Mouse (Mus musculus): ENCODE results near the gene Sec61b. TPM values are rescaled to one million over a fixed set of nuclear protein-coding genes. Genes with fewer than 3 reads are reported as not detected.

Gene Sec61b
- polyA plus RNA-seq (2015; fragmentation: Nextera tagmentation; extraction: Ambion mirVana): 272 and 296 TPM in 2 replicates

- no peaks in the 10 kb centered on the region for H3K9me3 ChIP-seq (replicated peaks)
- H3K4me3 ChIP-seq (replicated peaks): peak within 1 kb of the TSS; percentile 93
- peak within 1 kb of the TSS; percentile 99 for H3K9ac ChIP-seq (replicated peaks)
- under 1% methylated on average over 55 of the region's 58 CpGs for WGBS
- H3K4me2 ChIP-seq: peak within 1 kb of the TSS; percentile 83
- no peaks in the 10 kb centered on the region for H3K27me3 ChIP-seq (replicated peaks)
- peaks cover 25% of the 10 kb centered on the region for H3K4me1 ChIP-seq
- H3K36me3 ChIP-seq: peaks cover 57% of the 10 kb centered on the region
- peak; percentile 98 for ATAC-seq (ENCODE audit: low FRiP score)
- peak within 1 kb of the TSS; percentile 99 for H3K27ac ChIP-seq (replicated peaks)
These were observed at the start of gene Sec61b, which contains the start of gene Alg2 for GRCm38 (mm10) chr4:47473968-47474729. TSS of gene Sec61b (plus strand) at chr4:47474658. TSS of gene Alg2 (minus strand) at chr4:47474333.

GRCm38 (mm10) chr4:47425247-47425830 lies 49.1 kb upstream of the Sec61b start:
- no peak overlapping the region for H3K27ac ChIP-seq (replicated peaks)
- H3K27me3 ChIP-seq (replicated peaks): 0 out of 2 replicates have a peak, but pooled peaks cover 3% of the 10 kb centered on the region
- 84% methylated on average over 16 of the region's 16 CpGs for WGBS
- peaks cover 10% of the 10 kb centered on the region; the same call in 1 of the 2 replicates for H3K4me1 ChIP-seq
- H3K9me3 ChIP-seq (replicated peaks): no peaks in the 10 kb centered on the region
- no peak overlapping the region for H3K9ac ChIP-seq (replicated peaks)
- H3K36me3 ChIP-seq: no peaks in the 10 kb centered on the region
- H3K4me2 ChIP-seq: no peak overlapping the region
- ATAC-seq (ENCODE audit: low FRiP score): no peak
- no peak overlapping the region for H3K4me3 ChIP-seq (replicated peaks)

- Histone ChIP-seq H3K9ac (replicated peaks) (no peak overlapping the region), H3K27me3 (replicated peaks) (0 out of 2 replicates have a peak, but pooled peaks cover 3% of the 10 kb centered on the region), H3K36me3 (no peaks in the 10 kb centered on the region), H3K4me3 (replicated peaks) (no peak overlapping the region), H3K4me2 (no peak overlapping the region), H3K4me1 (peaks cover 10% of the 10 kb centered on the region; the same call in 1 of the 2 replicates), H3K9me3 (replicated peaks) (no peaks in the 10 kb centered on the region), H3K27ac (replicated peaks) (no peak overlapping the region)
- ATAC-seq (ENCODE audit: low FRiP score): no peak
- 77% methylated on average over 3 of the region's 3 CpGs for WGBS
These were observed 46.9 kb upstream of the Sec61b start for GRCm38 (mm10) chr4:47427606-47428005.

- peaks cover 5% of the 10 kb centered on the region; the same call in 1 of the 2 replicates for H3K4me1 ChIP-seq
- no peaks in the 10 kb centered on the region for H3K9me3 ChIP-seq (replicated peaks)
- H3K4me3 ChIP-seq (replicated peaks): no peak overlapping the region
- no peaks in the 10 kb centered on the region for H3K36me3 ChIP-seq
- 0 out of 2 replicates have a peak, but pooled peaks cover 3% of the 10 kb centered on the region for H3K27me3 ChIP-seq (replicated peaks)
- H3K27ac ChIP-seq (replicated peaks): no peak overlapping the region
- ATAC-seq (ENCODE audit: low FRiP score): no peak
- H3K4me2 ChIP-seq: no peak overlapping the region
- WGBS: 76% methylated on average over 6 of the region's 6 CpGs
- no peak overlapping the region for H3K9ac ChIP-seq (replicated peaks)
These were observed 43.9 kb upstream of the Sec61b start for GRCm38 (mm10) chr4:47430557-47430956.

GRCm38 (mm10) chr4:47431081-47431480 lies 43.4 kb upstream of the Sec61b start:
- WGBS: 92% methylated on average over 5 of the region's 5 CpGs
- peaks cover 10% of the 10 kb centered on the region; the same call in 1 of the 2 replicates for H3K4me1 ChIP-seq
- H3K9me3 ChIP-seq (replicated peaks): no peaks in the 10 kb centered on the region
- H3K27ac ChIP-seq (replicated peaks): no peak overlapping the region
- H3K4me3 ChIP-seq (replicated peaks): no peak overlapping the region
- H3K4me2 ChIP-seq: no peak overlapping the region
- H3K27me3 ChIP-seq (replicated peaks): 0 out of 2 replicates have a peak, but pooled peaks cover 3% of the 10 kb centered on the region
- no peaks in the 10 kb centered on the region for H3K36me3 ChIP-seq
- H3K9ac ChIP-seq (replicated peaks): no peak overlapping the region
- no peak for ATAC-seq (ENCODE audit: low FRiP score)

GRCm38 (mm10) chr4:47432766-47433165 lies 41.7 kb upstream of the Sec61b start:
- peaks cover 24% of the 10 kb centered on the region for H3K4me1 ChIP-seq
- no peaks in the 10 kb centered on the region for H3K27me3 ChIP-seq (replicated peaks)
- 71% methylated on average over 7 of the region's 7 CpGs for WGBS

GRCm38 (mm10) chr4:47435131-47435530 lies 39.3 kb upstream of the Sec61b start:
- Histone ChIP-seq H3K9ac (replicated peaks) (no peak overlapping the region), H3K27me3 (replicated peaks) (no peaks in the 10 kb centered on the region), H3K36me3 (no peaks in the 10 kb centered on the region), H3K4me3 (replicated peaks) (no peak overlapping the region), H3K9me3 (replicated peaks) (no peaks in the 10 kb centered on the region), H3K27ac (replicated peaks) (no peak overlapping the region), H3K4me2 (no peak overlapping the region), H3K4me1 (peaks cover 38% of the 10 kb centered on the region)
- no peak for ATAC-seq (ENCODE audit: low FRiP score)
- WGBS: 70% methylated on average over 12 of the region's 12 CpGs

More at GRCm38 (mm10) chr4:47432766-47433165, 41.7 kb upstream of the Sec61b start:
- Histone ChIP-seq H3K4me3 (replicated peaks) (no peak overlapping the region), H3K4me2 (no peak overlapping the region), H3K27ac (replicated peaks) (no peak overlapping the region), H3K36me3 (no peaks in the 10 kb centered on the region), H3K9ac (replicated peaks) (no peak overlapping the region), H3K9me3 (replicated peaks) (no peaks in the 10 kb centered on the region)
- no peak for ATAC-seq (ENCODE audit: low FRiP score)

GRCm38 (mm10) chr4:47435566-47436360 lies 38.7 kb upstream of the Sec61b start:
- Histone ChIP-seq H3K36me3 (no peaks in the 10 kb centered on the region), H3K4me2 (0 out of 2 replicates have a peak overlapping the region, but pooled peaks have one; percentile 15), H3K4me3 (replicated peaks) (no peak overlapping the region), H3K27me3 (replicated peaks) (no peaks in the 10 kb centered on the region), H3K9me3 (replicated peaks) (no peaks in the 10 kb centered on the region), H3K27ac (replicated peaks) (0 out of 2 replicates have a peak overlapping the region, but pooled peaks have one; percentile 9), H3K4me1 (peaks cover 41% of the 10 kb centered on the region), H3K9ac (replicated peaks) (no peak overlapping the region)
- ATAC-seq (ENCODE audit: low FRiP score): no peak
- WGBS: 35% methylated on average over 28 of the region's 28 CpGs

- Histone ChIP-seq H3K9ac (replicated peaks) (peak overlapping the region; percentile 71), H3K27me3 (replicated peaks) (no peaks in the 10 kb centered on the region), H3K36me3 (no peaks in the 10 kb centered on the region), H3K27ac (replicated peaks) (peak overlapping the region; percentile 76), H3K4me1 (peaks cover 41% of the 10 kb centered on the region), H3K4me2 (peak overlapping the region; percentile 90), H3K9me3 (replicated peaks) (no peaks in the 10 kb centered on the region), H3K4me3 (replicated peaks) (peak overlapping the region; percentile 50)
- under 1% methylated on average over 33 of the region's 33 CpGs for WGBS
- ATAC-seq (ENCODE audit: low FRiP score): peak; percentile 88
These were observed 36.8 kb upstream of the Sec61b start for GRCm38 (mm10) chr4:47437365-47438340.

GRCm38 (mm10) chr4:47438956-47439355 lies 35.5 kb upstream of the Sec61b start:
- H3K27ac ChIP-seq (replicated peaks): no peak overlapping the region
- H3K4me2 ChIP-seq: no peak overlapping the region
- no peaks in the 10 kb centered on the region for H3K27me3 ChIP-seq (replicated peaks)
- no peak for ATAC-seq (ENCODE audit: low FRiP score)
- peaks cover 41% of the 10 kb centered on the region for H3K4me1 ChIP-seq
- 80% methylated on average over 6 of the region's 6 CpGs for WGBS
- H3K4me3 ChIP-seq (replicated peaks): no peak overlapping the region
- H3K9me3 ChIP-seq (replicated peaks): no peaks in the 10 kb centered on the region
- H3K36me3 ChIP-seq: no peaks in the 10 kb centered on the region
- no peak overlapping the region for H3K9ac ChIP-seq (replicated peaks)
